Mouse (Mus musculus) liver, postnatal 0 days (tissue): Measurements from ENCODE around the gene Ap2s1. TPM values are rescaled to one million over a fixed set of nuclear protein-coding genes. Genes with fewer than 3 reads are reported as not detected.

Source experiments
- ATAC-seq: fragments of 200-750 bp; cut with Nextera tagmentation; 2 replicates; pipeline ENCODE4 v1.8.0; 2017; ENCODE audit warnings: mild to moderate bottlenecking, moderate library complexity
- DNase-seq: peaks from one replicate; pipeline ENCODE4 v3.0.0-alpha.2; 2016
- H3K27ac ChIP-seq: fragments of 300-500 bp; sonication (generic); 2 replicates; pipeline ENCODE4 v1.5.1; 2014; ENCODE audit warnings: antibody characterized with exemption, moderate library complexity, mild to moderate bottlenecking, low read depth
- H3K27me3 ChIP-seq: fragments of 300-500 bp; sonication (generic); 2 replicates; pipeline ENCODE4 v1.6.1; 2014; ENCODE audit warnings: low read length, control low read depth, mixed read lengths; ENCODE audit not compliant: insufficient read depth
- H3K36me3 ChIP-seq: fragments of 300-500 bp; sonication (generic); replicated peaks from 2 replicates; pipeline ENCODE4 v1.6.1; 2014; ENCODE audit warnings: mild to moderate bottlenecking, control low read depth, low read length, moderate library complexity, mixed read lengths; ENCODE audit not compliant: insufficient read depth
- H3K4me1 ChIP-seq: fragments of 300-500 bp; sonication (generic); 2 replicates; pipeline ENCODE4 v1.6.1; 2014; ENCODE audit warnings: antibody characterized with exemption, mild to moderate bottlenecking, control low read depth; ENCODE audit not compliant: insufficient read depth
- H3K4me2 ChIP-seq: fragments of 300-500 bp; sonication (generic); 2 replicates; pipeline ENCODE4 v1.6.1; 2014; ENCODE audit warnings: low read depth, mild to moderate bottlenecking, low read length, moderate library complexity, mixed read lengths
- H3K4me3 ChIP-seq: fragments of 300-500 bp; sonication (generic); 2 replicates; pipeline ENCODE4 v1.5.1; 2014; ENCODE audit warnings: low read depth, low read length
- H3K9ac ChIP-seq: fragments of 300-500 bp; sonication (generic); replicated peaks from 2 replicates; pipeline ENCODE4 v1.6.1; 2014; ENCODE audit warnings: mild to moderate bottlenecking, moderate library complexity
- H3K9me3 ChIP-seq: fragments of 300-500 bp; sonication (generic); 2 replicates; pipeline ENCODE4 v1.6.1; 2016; ENCODE audit warnings: mild to moderate bottlenecking, control low read depth, low read length, mixed read lengths
- CTCF ChIP-seq: sonication (generic); IDR thresholded peaks from 2 replicates; pipeline ENCODE4 v1.5.1; 2016; ENCODE audit warnings: antibody characterized with exemption, low read depth
- EP300 ChIP-seq: IDR thresholded peaks from 2 replicates; pipeline ENCODE4 v1.6.1; 2016; ENCODE audit warnings: antibody characterized with exemption, low read depth, mild to moderate bottlenecking
- WGBS: fragments of 180-500 bp; shearing (Covaris S2); extraction: QIAGEN DNeasy Blood & Tissue Kit; methylation state at CpG from one replicate; pipeline ENCODE4 v1.1.7; 2014; ENCODE audit not compliant: insufficient replicate concordance; 5-methylcytosine and 5-hydroxymethylcytosine counted together
- polyA plus RNA-seq: library from polyadenylated mRNA; unstranded; fragments of >200 nt; fragmentation: Nextera tagmentation; extraction: Ambion mirVana; gene quantifications from 2 replicates; pipeline ENCODE4 v1.2.1, GENCODE M21; 2015

The Ap2s1 gene
- polyA plus RNA-seq, 1 experiment from 2014 or later: 153 TPM

- Histone ChIP-seq H3K27ac (peak overlapping the region; percentile 97), H3K27me3 (no peaks in the 10 kb centered on the region), H3K9ac (peak overlapping the region; percentile 81), H3K4me3 (peak overlapping the region; percentile 84), H3K36me3 (peaks cover 28% of the 10 kb centered on the region), H3K4me2 (peak overlapping the region; percentile 91), H3K9me3 (no peaks in the 10 kb centered on the region), H3K4me1 (peaks cover 32% of the 10 kb centered on the region)
- peak; percentile 72 for DNase-seq
- TF ChIP-seq EP300 (no peak), CTCF (no peak)
- ATAC-seq: no peak
- 47% methylated on average over 17 of the region's 17 CpGs for WGBS
Measured at GRCm38 (mm10) chr7:16783758-16784415, 45.7 kb downstream of the Ap2s1 start.

- Histone ChIP-seq H3K36me3 (peaks cover 32% of the 10 kb centered on the region), H3K27ac (peak overlapping the region; percentile 97), H3K4me2 (peak overlapping the region; percentile 91), H3K9me3 (no peaks in the 10 kb centered on the region), H3K27me3 (no peaks in the 10 kb centered on the region), H3K4me1 (peaks cover 32% of the 10 kb centered on the region), H3K9ac (peak overlapping the region; percentile 81), H3K4me3 (peak overlapping the region; percentile 84)
- ATAC-seq (no peak), DNase-seq (peak; percentile 51)
- WGBS: 62% methylated on average over 10 of the region's 10 CpGs
- TF ChIP-seq EP300 (no peak), CTCF (no peak)
Measured at GRCm38 (mm10) chr7:16784498-16784976, 46.3 kb downstream of the Ap2s1 start.

- H3K27ac ChIP-seq: no peak overlapping the region
- no peak for ATAC-seq
- peak overlapping the region; percentile 91 for H3K4me2 ChIP-seq
- TF ChIP-seq EP300 (no peak), CTCF (no peak)
- peaks cover 41% of the 10 kb centered on the region for H3K36me3 ChIP-seq
- H3K4me1 ChIP-seq: peaks cover 31% of the 10 kb centered on the region
- H3K9ac ChIP-seq: peak overlapping the region; percentile 11; the same call in 1 of the 2 replicates
- H3K9me3 ChIP-seq: no peaks in the 10 kb centered on the region
- 76% methylated on average over 8 of the region's 8 CpGs for WGBS
- peak overlapping the region; percentile 84 for H3K4me3 ChIP-seq
- no peaks in the 10 kb centered on the region for H3K27me3 ChIP-seq
- no peak for DNase-seq
Measured at GRCm38 (mm10) chr7:16785541-16786083, 47.4 kb downstream of the Ap2s1 start.

GRCm38 (mm10) chr7:16792316-16792715 lies 54.1 kb downstream of the Ap2s1 start:
- Histone ChIP-seq H3K4me1 (peaks cover 6% of the 10 kb centered on the region; the same call in 1 of the 2 replicates), H3K9me3 (no peaks in the 10 kb centered on the region), H3K4me3 (no peak overlapping the region), H3K36me3 (peaks cover 70% of the 10 kb centered on the region), H3K27me3 (no peaks in the 10 kb centered on the region), H3K27ac (0 out of 2 replicates have a peak overlapping the region, but pooled peaks have one; percentile 1), H3K4me2 (no peak overlapping the region), H3K9ac (no peak overlapping the region)
- TF ChIP-seq CTCF (no peak), EP300 (no peak)
- peak; percentile 33 for DNase-seq
- WGBS: 66% methylated on average over 5 of the region's 5 CpGs
- ATAC-seq: peak; percentile 84

GRCm38 (mm10) chr7:16793010-16793725 lies 55.0 kb downstream of the Ap2s1 start:
- 80% methylated on average over 19 of the region's 19 CpGs for WGBS
- no peaks in the 10 kb centered on the region for H3K27me3 ChIP-seq
- H3K9ac ChIP-seq: no peak overlapping the region
- H3K4me3 ChIP-seq: peak overlapping the region; percentile 19; the same call in 1 of the 2 replicates
- peaks cover 70% of the 10 kb centered on the region for H3K36me3 ChIP-seq
- peaks cover 6% of the 10 kb centered on the region; the same call in 1 of the 2 replicates for H3K4me1 ChIP-seq
- DNase-seq: no peak
- TF ChIP-seq CTCF: no peak
- no peak for TF ChIP-seq EP300
- H3K4me2 ChIP-seq: peak overlapping the region; percentile 38
- ATAC-seq: peak; percentile 24; the same call in 1 of the 2 replicates
- no peaks in the 10 kb centered on the region for H3K9me3 ChIP-seq
- 0 out of 2 replicates have a peak overlapping the region, but pooled peaks have one; percentile 1 for H3K27ac ChIP-seq

GRCm38 (mm10) chr7:16794886-16795285 lies 56.7 kb downstream of the Ap2s1 start:
- Histone ChIP-seq H3K27me3 (no peaks in the 10 kb centered on the region), H3K4me1 (peaks cover 6% of the 10 kb centered on the region; the same call in 1 of the 2 replicates), H3K9me3 (no peaks in the 10 kb centered on the region), H3K4me3 (no peak overlapping the region), H3K27ac (no peak overlapping the region), H3K9ac (no peak overlapping the region), H3K36me3 (peaks cover 67% of the 10 kb centered on the region), H3K4me2 (no peak overlapping the region)
- DNase-seq: no peak
- 96% methylated on average over 5 of the region's 5 CpGs for WGBS
- no peak for ATAC-seq
- no peak for TF ChIP-seq CTCF
- TF ChIP-seq EP300: no peak

Other genes starting within 250 kb of the Ap2s1 start
- 2.4 and 2.7 TPM in 2 replicates for gene Arhgap35, start 123.4 kb upstream of the Ap2s1 start, polyA plus RNA-seq
- not detected in 2 replicates for gene Ceacam15, start 62.7 kb upstream of the Ap2s1 start, polyA plus RNA-seq
- gene Ceacam9, start 16.5 kb upstream of the Ap2s1 start, polyA plus RNA-seq: not detected in 2 replicates
- 43.9 and 44.8 TPM in 2 replicates for gene Slc1a5, start 42.9 kb downstream of the Ap2s1 start, polyA plus RNA-seq
- gene Strn4, start 77.5 kb downstream of the Ap2s1 start, polyA plus RNA-seq: 15.9 and 18.4 TPM in 2 replicates
- gene Fkrp, start 78.3 kb downstream of the Ap2s1 start, polyA plus RNA-seq: 7.4 and 8.7 TPM in 2 replicates
- gene Prkd2, start 104.5 kb downstream of the Ap2s1 start, polyA plus RNA-seq: 4.3 and 5.0 TPM in 2 replicates
- 0.09 TPM in 2 replicates for gene Dact3, start 136.9 kb downstream of the Ap2s1 start, polyA plus RNA-seq
- 0.15 and 0.20 TPM in 2 replicates for gene Gng8, start 153.4 kb downstream of the Ap2s1 start, polyA plus RNA-seq
- 1.1 and 1.7 TPM in 2 replicates for gene Ptgir, start 168.1 kb downstream of the Ap2s1 start, polyA plus RNA-seq
- 58.8 and 60.3 TPM in 2 replicates for gene Calm3, start 185.7 kb downstream of the Ap2s1 start, polyA plus RNA-seq
- 0.06 and 0.09 TPM in 2 replicates for gene Pnmal2, start 206.3 kb downstream of the Ap2s1 start, polyA plus RNA-seq
- gene Pnmal1, start 221.3 kb downstream of the Ap2s1 start, polyA plus RNA-seq: 0.02 and 0.04 TPM in 2 replicates
- not detected in 2 replicates for gene Gm42372, start 244.7 kb downstream of the Ap2s1 start, polyA plus RNA-seq